ENCODE assay signal across 15 mouse cellular contexts in genomic region chr17:15292490-15293070, GRCm38 (mm10).
DNase-seq lines count a peak whose midpoint lies in the region; ATAC-seq and TF ChIP-seq lines count a peak whose summit lies in the region.
"Had no signal": no experiment of that assay in that cellular context is flagged by ENCODE, and none has a peak within 500 bp of the region (broad histone marks: within the 10 kb centered on the region; RNA-seq: fewer than 3 reads in every experiment).

No protein-coding gene starts in this region.

- H3K4me3 ChIP-seq in heart, embryonic 12.5 days = no peak overlapping the region
- no peak overlapping the region for H3K4me3 ChIP-seq in stomach, embryonic 14.5 days (ENCODE audit: low read depth, low read length)
- no peak overlapping the region for H3K4me3 ChIP-seq in stomach, postnatal 0 days (ENCODE audit: low read depth, low read length)
- H3K4me3 ChIP-seq in stomach, embryonic 16.5 days (replicated peaks; ENCODE audit: low read length) = no peak overlapping the region
- H3K4me3 ChIP-seq: embryonic facial prominence, embryonic 15.5 days; forebrain, embryonic 12.5 days; heart, embryonic 10.5 days had no signal

- peaks cover 15% of the 10 kb centered on the region for H3K4me1 ChIP-seq in heart, embryonic 12.5 days (replicated peaks)
- H3K4me1 ChIP-seq in stomach, embryonic 14.5 days (ENCODE audit: control insufficient read depth, insufficient read depth, low read length) = no peaks in the 10 kb centered on the region
- H3K4me1 ChIP-seq in stomach, postnatal 0 days (replicated peaks; ENCODE audit: control insufficient read depth, insufficient read depth) = no peaks in the 10 kb centered on the region
- H3K4me1 ChIP-seq in stomach, embryonic 16.5 days (ENCODE audit: control insufficient read depth, insufficient read depth, low read length) = peaks cover 3% of the 10 kb centered on the region; the same call in 1 of the 2 replicates
- H3K4me1 ChIP-seq: embryonic facial prominence, embryonic 15.5 days had no signal

- no peak for DNase-seq in heart, postnatal 36 days
- peak; percentile 22 for DNase-seq in left cerebral cortex, postnatal 4 days
- DNase-seq in left cerebral cortex, adult 18-20 months (ENCODE audit: low spot score in 2 of 2) = no peak
- DNase-seq in stomach, postnatal 0 days (ENCODE audit: low spot score) = no peak
- no peak for DNase-seq in left cerebral cortex, postnatal 25 days (ENCODE audit: low spot score in 2 of 2)
- DNase-seq: layer of hippocampus, postnatal 36 days; thymus, postnatal 14 days had no signal

- TF ChIP-seq EP300 in stomach, postnatal 0 days (optimal IDR thresholded peaks at IDR 0.05) = no peak

- H3K4me2 ChIP-seq in heart, embryonic 12.5 days = no peak overlapping the region
- H3K4me2 ChIP-seq in stomach, embryonic 14.5 days (replicated peaks; ENCODE audit: low read depth, low read length) = no peak overlapping the region
- H3K4me2 ChIP-seq in stomach, postnatal 0 days (replicated peaks; ENCODE audit: low read depth) = no peak overlapping the region
- no peak overlapping the region for H3K4me2 ChIP-seq in stomach, embryonic 16.5 days (ENCODE audit: low read depth, low read length)
- H3K4me2 ChIP-seq: embryonic facial prominence, embryonic 15.5 days; forebrain, embryonic 12.5 days had no signal

- TF ChIP-seq CTCF in stomach, postnatal 0 days (IDR thresholded peaks at IDR 0.05; ENCODE audit: low read depth) = no peak

- H3K9me3 ChIP-seq in heart, embryonic 12.5 days (replicated peaks) = no peaks in the 10 kb centered on the region
- no peaks in the 10 kb centered on the region for H3K9me3 ChIP-seq in stomach, embryonic 14.5 days (ENCODE audit: control insufficient read depth, low read depth, low read length)
- no peaks in the 10 kb centered on the region for H3K9me3 ChIP-seq in stomach, postnatal 0 days (ENCODE audit: control insufficient read depth, low read length)
- no peaks in the 10 kb centered on the region for H3K9me3 ChIP-seq in stomach, embryonic 16.5 days (replicated peaks; ENCODE audit: control insufficient read depth, low read length)
- H3K9me3 ChIP-seq: embryonic facial prominence, embryonic 15.5 days; forebrain, embryonic 12.5 days; G1E; heart, embryonic 10.5 days had no signal

- no peaks in the 10 kb centered on the region for H3K36me3 ChIP-seq in heart, embryonic 12.5 days
- no peaks in the 10 kb centered on the region for H3K36me3 ChIP-seq in stomach, embryonic 14.5 days (ENCODE audit: control insufficient read depth, insufficient read depth, low read length)
- H3K36me3 ChIP-seq in stomach, postnatal 0 days (ENCODE audit: control insufficient read depth, insufficient read depth, low read length) = no peaks in the 10 kb centered on the region
- no peaks in the 10 kb centered on the region for H3K36me3 ChIP-seq in stomach, embryonic 16.5 days (ENCODE audit: control insufficient read depth, insufficient read depth, low read length)
- H3K36me3 ChIP-seq: embryonic facial prominence, embryonic 15.5 days; forebrain, embryonic 12.5 days; G1E; heart, embryonic 10.5 days had no signal

- H3K9ac ChIP-seq in heart, embryonic 12.5 days = no peak overlapping the region
- H3K9ac ChIP-seq in stomach, embryonic 14.5 days (replicated peaks; ENCODE audit: low read depth, low read length) = no peak overlapping the region
- H3K9ac ChIP-seq in stomach, postnatal 0 days (ENCODE audit: low read length) = no peak overlapping the region
- no peak overlapping the region for H3K9ac ChIP-seq in stomach, embryonic 16.5 days (ENCODE audit: low read length)
- H3K9ac ChIP-seq: embryonic facial prominence, embryonic 15.5 days; forebrain, embryonic 12.5 days had no signal

- no peak overlapping the region for H3K27ac ChIP-seq in heart, embryonic 12.5 days (ENCODE audit: poor library complexity, severe bottlenecking)
- no peak overlapping the region for H3K27ac ChIP-seq in stomach, embryonic 14.5 days (ENCODE audit: low read length)
- H3K27ac ChIP-seq in stomach, postnatal 0 days (replicated peaks) = no peak overlapping the region
- H3K27ac ChIP-seq in stomach, embryonic 16.5 days (ENCODE audit: low read length) = no peak overlapping the region
- H3K27ac ChIP-seq: embryonic facial prominence, embryonic 15.5 days; forebrain, embryonic 12.5 days; heart, embryonic 10.5 days had no signal

- whole genome bisulfite sequencing in heart, embryonic 12.5 days = 60% methylated on average over 11 of the region's 11 CpGs
- 63% methylated on average over 11 of the region's 11 CpGs for WGBS in stomach, embryonic 14.5 days
- 56% methylated on average over 11 of the region's 11 CpGs for WGBS in stomach, postnatal 0 days
- 61% methylated on average over 11 of the region's 11 CpGs for WGBS in stomach, embryonic 16.5 days

- H3K27me3 ChIP-seq in heart, embryonic 12.5 days (replicated peaks) = peaks cover 10% of the 10 kb centered on the region; the same call in 1 of the 2 replicates
- H3K27me3 ChIP-seq in stomach, embryonic 14.5 days (ENCODE audit: control insufficient read depth, insufficient read depth, low read length) = no peaks in the 10 kb centered on the region
- H3K27me3 ChIP-seq in stomach, postnatal 0 days (ENCODE audit: control insufficient read depth, insufficient read depth, low read length) = no peaks in the 10 kb centered on the region
- H3K27me3 ChIP-seq in stomach, embryonic 16.5 days (ENCODE audit: control insufficient read depth, insufficient read depth, low read length) = no peaks in the 10 kb centered on the region
- H3K27me3 ChIP-seq: embryonic facial prominence, embryonic 15.5 days; forebrain, embryonic 12.5 days had no signal

- intact Hi-C loops in heart, postnatal 36 days (cut with DNase I) = no loop called here
- intact Hi-C loops in left cerebral cortex, postnatal 4 days (cut with DNase I) = no loop called here
- intact Hi-C loops in left cerebral cortex, postnatal 25 days (cut with DNase I) = no loop called here

- ATAC-seq in heart, embryonic 12.5 days (ENCODE audit: insufficient number of reproducible peaks, low FRiP score) = peak; percentile 40; the same call in 1 of the 2 replicates
- 0 out of 2 replicates have a peak, but pooled peaks have one; percentile 33 for ATAC-seq in stomach, embryonic 14.5 days (ENCODE audit: insufficient number of reproducible peaks, insufficient read depth, low FRiP score, low read depth)
- no peak for ATAC-seq in stomach, postnatal 0 days (ENCODE audit: low FRiP score, low TSS enrichment)
- ATAC-seq in stomach, embryonic 16.5 days (ENCODE audit: insufficient read depth, low FRiP score) = 0 out of 2 replicates have a peak, but pooled peaks have one; percentile 49
- ATAC-seq: hindbrain, embryonic 16.5 days had no signal
